Mouse (Mus musculus): ENCODE results near the gene Csde1. TPM values are rescaled to one million over a fixed set of nuclear protein-coding genes. Genes with fewer than 3 reads are reported as not detected.

Gene Csde1
- polyA plus RNA-seq, 1 experiment: 1.4 TPM

DNA sequence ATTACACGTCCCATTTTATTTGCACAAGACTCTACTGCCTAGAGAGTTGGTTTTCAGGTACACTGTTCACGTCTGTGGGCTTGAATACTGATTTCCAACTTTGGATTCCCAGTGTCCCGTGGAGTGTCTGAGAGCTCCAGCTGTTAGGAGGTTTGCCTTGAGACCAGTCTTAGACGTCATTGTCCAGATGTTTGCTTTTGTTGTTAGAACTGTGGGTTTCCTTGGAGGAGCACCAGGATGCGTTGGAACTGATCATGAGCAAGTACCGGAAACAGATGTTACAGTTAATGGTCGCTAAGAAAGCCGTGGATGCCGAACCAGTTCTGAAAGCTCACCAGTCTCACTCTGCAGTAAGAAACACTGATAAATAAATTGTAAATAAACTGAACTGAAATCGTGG, 23.2 kb upstream of the Csde1 start:
- H3K9me3 ChIP-seq (ENCODE audit: control insufficient read depth, low read length): peaks cover 5% of the 10 kb centered on the region; the same call in 1 of the 2 replicates
- H3K27me3 ChIP-seq (ENCODE audit: control insufficient read depth): peaks cover 3% of the 10 kb centered on the region
- peaks cover 21% of the 10 kb centered on the region for H3K4me1 ChIP-seq (ENCODE audit: control insufficient read depth)
- H3K36me3 ChIP-seq (ENCODE audit: control insufficient read depth): peaks cover 20% of the 10 kb centered on the region
- TF ChIP-seq TAL1 (IDR thresholded peaks at IDR 0.05; ENCODE audit: low read length) (no peak), GATA1 (IDR thresholded peaks at IDR 0.05; ENCODE audit: low read length) (no peak)
- no peak overlapping the region for H3K4me3 ChIP-seq (replicated peaks)

DNA sequence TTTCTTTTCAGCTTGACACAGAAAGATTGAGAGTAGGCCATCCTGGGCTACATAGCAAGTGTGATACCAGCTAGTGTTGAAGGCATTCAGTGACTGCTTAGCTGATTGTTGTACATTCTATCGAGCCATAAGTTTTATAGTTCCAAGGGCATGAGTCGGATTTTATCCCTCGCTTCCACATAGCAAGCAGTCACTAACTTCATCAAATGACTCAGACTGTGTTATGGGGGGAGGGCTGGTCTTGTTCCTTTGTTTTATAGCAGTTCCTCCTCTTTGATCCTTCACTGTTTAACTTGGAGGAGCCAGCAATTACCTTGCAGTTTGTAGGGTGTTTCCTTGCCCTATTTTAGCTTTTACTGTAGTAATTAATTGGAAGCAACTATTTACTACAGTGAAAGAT, 22.6 kb upstream of the Csde1 start:
- no peak for TF ChIP-seq TAL1 (IDR thresholded peaks at IDR 0.05; ENCODE audit: low read length)
- no peak for TF ChIP-seq GATA1 (IDR thresholded peaks at IDR 0.05; ENCODE audit: low read length)
- Histone ChIP-seq H3K4me3 (replicated peaks) (no peak overlapping the region), H3K4me1 (ENCODE audit: control insufficient read depth) (peaks cover 21% of the 10 kb centered on the region), H3K36me3 (ENCODE audit: control insufficient read depth) (peaks cover 25% of the 10 kb centered on the region), H3K9me3 (ENCODE audit: control insufficient read depth, low read length) (peaks cover 5% of the 10 kb centered on the region; the same call in 1 of the 2 replicates), H3K27me3 (ENCODE audit: control insufficient read depth) (peaks cover 3% of the 10 kb centered on the region)

DNA sequence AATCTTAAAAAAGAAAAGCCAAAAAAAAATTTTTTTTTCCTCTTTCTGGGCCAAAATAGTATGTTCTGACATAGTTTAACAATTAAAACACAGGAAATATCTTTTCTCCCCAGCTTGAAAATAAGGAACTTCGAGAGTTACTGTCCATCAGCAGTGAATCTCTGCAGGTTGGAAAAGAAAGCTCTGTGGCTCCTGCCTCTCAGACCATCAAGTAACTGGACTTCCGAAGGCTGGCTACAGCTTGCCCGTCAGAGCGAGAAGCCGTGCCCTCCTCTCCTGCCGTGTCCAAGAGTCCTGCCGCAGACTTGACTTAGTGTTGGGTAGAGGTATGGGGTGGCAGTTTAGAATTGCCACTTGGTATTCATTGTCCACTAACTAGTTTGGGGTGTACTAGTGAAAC, 18.6 kb upstream of the Csde1 start:
- Histone ChIP-seq H3K9me3 (ENCODE audit: control insufficient read depth, low read length) (peaks cover 5% of the 10 kb centered on the region; the same call in 1 of the 2 replicates), H3K4me1 (ENCODE audit: control insufficient read depth) (peaks cover 6% of the 10 kb centered on the region), H3K36me3 (ENCODE audit: control insufficient read depth) (peaks cover 32% of the 10 kb centered on the region), H3K4me3 (replicated peaks) (no peak overlapping the region), H3K27me3 (ENCODE audit: control insufficient read depth) (no peaks in the 10 kb centered on the region)
- TF ChIP-seq GATA1 (IDR thresholded peaks at IDR 0.05; ENCODE audit: low read length) (no peak), TAL1 (IDR thresholded peaks at IDR 0.05; ENCODE audit: low read length) (no peak)

DNA sequence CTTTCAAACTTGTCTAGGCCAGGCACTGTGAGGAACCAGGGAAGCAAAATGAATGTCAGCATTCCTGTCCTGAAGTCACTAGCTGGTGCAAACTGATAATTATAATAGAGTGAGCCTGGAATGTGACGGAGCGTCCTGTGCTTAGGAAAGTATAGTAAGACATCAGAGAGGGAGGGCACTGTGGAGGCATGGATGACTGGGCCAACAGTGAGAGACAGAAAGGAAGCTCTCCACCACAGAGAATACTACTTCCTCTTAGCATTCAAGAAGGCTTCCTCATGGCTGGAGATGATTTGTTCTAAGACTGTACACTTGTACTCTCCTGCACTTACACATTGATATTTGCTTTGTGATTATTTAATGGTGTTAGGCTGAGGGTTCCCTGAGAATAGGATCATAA, 2.9 kb upstream of the Csde1 start:
- Histone ChIP-seq H3K4me3 (replicated peaks) (no peak overlapping the region), H3K4me1 (ENCODE audit: control insufficient read depth) (peaks cover 25% of the 10 kb centered on the region), H3K9me3 (ENCODE audit: control insufficient read depth, low read length) (no peaks in the 10 kb centered on the region), H3K36me3 (ENCODE audit: control insufficient read depth) (peaks cover 4% of the 10 kb centered on the region), H3K27me3 (ENCODE audit: control insufficient read depth) (no peaks in the 10 kb centered on the region; the same call in 1 of the 2 replicates)
- no peak for TF ChIP-seq GATA1 (IDR thresholded peaks at IDR 0.05; ENCODE audit: low read length)
- no peak for TF ChIP-seq TAL1 (IDR thresholded peaks at IDR 0.05; ENCODE audit: low read length)

DNA sequence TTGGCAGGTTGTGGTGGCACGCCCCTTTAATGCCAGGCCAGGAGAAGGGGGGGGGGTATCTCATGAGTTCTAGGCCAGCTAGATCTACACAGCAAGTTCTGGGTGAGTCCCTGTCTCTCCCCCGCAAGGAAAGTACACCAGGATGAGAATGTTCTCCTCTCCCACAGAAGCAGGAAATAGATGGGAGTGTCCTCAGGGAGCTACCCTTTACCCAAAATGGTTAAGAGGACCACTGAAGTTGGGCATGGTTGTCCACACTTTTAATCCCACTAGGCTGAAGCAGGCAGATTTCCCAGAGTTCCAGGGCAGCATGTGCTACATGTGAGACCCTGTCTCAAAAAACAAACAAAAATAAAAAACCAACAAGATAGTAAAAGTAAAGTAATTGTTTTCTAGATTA, 764 bp upstream of the Csde1 start:
- Histone ChIP-seq H3K9me3 (ENCODE audit: control insufficient read depth, low read length) (no peaks in the 10 kb centered on the region), H3K4me3 (replicated peaks) (peak overlapping the region; percentile 100), H3K4me1 (ENCODE audit: control insufficient read depth) (peaks cover 31% of the 10 kb centered on the region), H3K36me3 (ENCODE audit: control insufficient read depth) (peaks cover 7% of the 10 kb centered on the region), H3K27me3 (ENCODE audit: control insufficient read depth) (no peaks in the 10 kb centered on the region; the same call in 1 of the 2 replicates)
- TF ChIP-seq GATA1 (IDR thresholded peaks at IDR 0.05; ENCODE audit: low read length) (no peak), TAL1 (IDR thresholded peaks at IDR 0.05; ENCODE audit: low read length) (no peak)

DNA sequence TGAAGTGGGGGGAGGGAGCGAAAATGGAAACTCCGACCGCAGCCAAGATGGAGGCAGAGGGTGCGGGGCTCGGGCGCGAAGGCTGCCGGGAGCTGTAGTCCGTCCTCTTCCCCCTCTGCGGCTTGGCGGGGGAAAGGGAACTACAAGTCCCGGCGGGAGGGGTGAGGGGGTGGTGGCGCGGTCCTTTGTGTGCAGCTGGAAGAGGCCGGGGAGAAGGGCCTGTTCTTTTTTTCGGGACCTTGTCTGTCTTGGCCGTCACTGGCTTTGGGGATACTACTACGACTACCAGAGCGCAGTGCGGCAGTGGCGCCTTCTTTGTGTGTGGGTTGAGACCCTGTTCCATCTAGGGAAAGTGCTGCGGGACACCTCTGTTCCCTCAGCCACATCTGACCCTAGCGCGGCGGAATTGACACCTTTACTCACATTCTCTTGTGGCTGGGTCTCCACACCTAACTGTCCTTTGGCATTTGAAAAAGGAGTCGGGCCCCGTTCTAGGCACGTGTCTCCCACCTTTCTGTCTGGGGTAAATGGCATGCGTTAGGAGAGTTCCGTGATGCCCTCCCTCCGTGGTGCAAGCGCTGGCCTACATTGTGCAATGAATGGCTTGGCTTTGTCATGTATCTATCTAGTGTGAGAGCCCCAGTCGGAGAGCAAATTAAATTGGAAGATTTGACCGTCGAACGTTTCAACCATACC, 865 bp downstream of the Csde1 start:
- peaks cover 39% of the 10 kb centered on the region for H3K4me1 ChIP-seq (ENCODE audit: control insufficient read depth)
- no peak for TF ChIP-seq GATA1 (IDR thresholded peaks at IDR 0.05; ENCODE audit: low read length)
- no peak for TF ChIP-seq TAL1 (IDR thresholded peaks at IDR 0.05; ENCODE audit: low read length)
- no peaks in the 10 kb centered on the region; the same call in 1 of the 2 replicates for H3K27me3 ChIP-seq (ENCODE audit: control insufficient read depth)
- H3K36me3 ChIP-seq (ENCODE audit: control insufficient read depth): peaks cover 13% of the 10 kb centered on the region
- no peaks in the 10 kb centered on the region for H3K9me3 ChIP-seq (ENCODE audit: control insufficient read depth, low read length)
- H3K4me3 ChIP-seq (replicated peaks): peak overlapping the region; percentile 100

DNA sequence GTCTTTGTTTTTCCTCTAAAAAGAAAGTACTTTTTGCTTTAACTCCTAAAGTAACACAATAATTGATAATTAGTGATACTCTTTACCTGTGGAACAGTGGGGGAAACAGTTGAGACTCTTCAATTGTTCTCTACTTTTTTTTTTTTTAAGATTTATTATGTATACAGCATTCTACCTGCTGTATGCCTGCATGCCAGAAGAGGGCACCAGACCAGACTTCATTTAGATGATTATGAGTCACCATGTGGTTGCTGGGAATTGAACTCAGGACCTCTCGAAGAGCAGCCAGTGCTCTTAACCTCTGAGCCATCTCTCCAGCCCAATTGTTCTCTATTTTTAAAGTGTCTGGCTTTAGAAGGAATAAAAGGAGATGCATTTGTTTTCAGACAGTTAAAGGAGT, 5.9 kb downstream of the Csde1 start:
- Histone ChIP-seq H3K9me3 (ENCODE audit: control insufficient read depth, low read length) (no peaks in the 10 kb centered on the region), H3K36me3 (ENCODE audit: control insufficient read depth) (peaks cover 56% of the 10 kb centered on the region), H3K27me3 (ENCODE audit: control insufficient read depth) (no peaks in the 10 kb centered on the region), H3K4me1 (ENCODE audit: control insufficient read depth) (peaks cover 28% of the 10 kb centered on the region), H3K4me3 (replicated peaks) (no peak overlapping the region)
- TF ChIP-seq TAL1 (IDR thresholded peaks at IDR 0.05; ENCODE audit: low read length): no peak
- TF ChIP-seq GATA1 (IDR thresholded peaks at IDR 0.05; ENCODE audit: low read length): no peak

DNA sequence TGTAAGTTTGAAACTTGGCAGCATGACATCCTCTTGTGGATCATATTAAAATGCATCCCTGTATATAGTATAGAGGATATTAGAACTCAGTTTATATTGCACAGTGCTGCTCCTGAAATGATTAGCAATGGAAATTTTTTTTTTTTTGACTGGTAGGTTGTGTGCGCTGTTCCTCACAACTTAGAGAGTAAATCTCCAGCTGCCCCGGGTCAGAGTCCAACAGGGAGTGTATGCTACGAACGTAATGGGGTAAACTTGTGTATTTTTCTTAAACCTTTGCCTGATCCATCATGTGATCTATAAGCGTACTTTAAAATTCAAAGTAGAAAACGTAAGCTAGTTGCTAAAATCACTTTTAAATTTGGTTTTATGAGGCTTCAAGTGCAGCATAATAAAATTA, 20.1 kb downstream of the Csde1 start:
- Histone ChIP-seq H3K27me3 (ENCODE audit: control insufficient read depth) (no peaks in the 10 kb centered on the region), H3K4me3 (replicated peaks) (no peak overlapping the region), H3K9me3 (ENCODE audit: control insufficient read depth, low read length) (no peaks in the 10 kb centered on the region), H3K36me3 (ENCODE audit: control insufficient read depth) (peaks cover 90% of the 10 kb centered on the region), H3K4me1 (ENCODE audit: control insufficient read depth) (no peaks in the 10 kb centered on the region)
- TF ChIP-seq TAL1 (IDR thresholded peaks at IDR 0.05; ENCODE audit: low read length) (no peak), GATA1 (IDR thresholded peaks at IDR 0.05; ENCODE audit: low read length) (no peak)

DNA sequence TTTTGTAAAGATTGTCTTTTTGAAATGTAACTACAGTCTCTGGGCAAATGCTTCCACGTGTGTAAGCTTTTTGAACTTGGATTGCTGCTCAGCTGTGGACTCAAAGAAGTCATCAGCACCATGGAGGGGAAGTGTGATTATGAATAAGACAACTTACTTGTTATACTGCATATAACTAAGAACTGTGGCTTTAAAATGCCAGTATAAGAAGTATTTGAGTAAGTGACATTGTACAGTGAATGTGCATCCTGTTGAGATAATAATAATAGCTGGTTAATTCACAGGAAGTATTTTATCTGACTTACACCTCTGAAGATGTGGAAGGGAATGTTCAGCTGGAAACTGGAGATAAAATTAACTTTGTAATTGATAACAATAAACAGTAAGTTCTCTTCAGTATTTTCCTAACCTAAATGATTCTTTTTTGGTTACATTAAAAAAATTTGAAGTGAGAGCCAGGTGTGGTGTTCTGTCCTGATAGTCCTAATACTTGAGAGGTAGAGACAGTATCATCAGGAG, 20.7 kb downstream of the Csde1 start:
- Histone ChIP-seq H3K4me1 (ENCODE audit: control insufficient read depth) (no peaks in the 10 kb centered on the region), H3K36me3 (ENCODE audit: control insufficient read depth) (peaks cover 92% of the 10 kb centered on the region), H3K4me3 (replicated peaks) (no peak overlapping the region), H3K9me3 (ENCODE audit: control insufficient read depth, low read length) (no peaks in the 10 kb centered on the region), H3K27me3 (ENCODE audit: control insufficient read depth) (no peaks in the 10 kb centered on the region)
- TF ChIP-seq GATA1 (IDR thresholded peaks at IDR 0.05; ENCODE audit: low read length) (no peak), TAL1 (IDR thresholded peaks at IDR 0.05; ENCODE audit: low read length) (no peak)
